Mouse (Mus musculus) limb, embryonic 14.5 days (tissue): ENCODE measurements around the gene Zbtb16. TPM values are rescaled to one million over a fixed set of nuclear protein-coding genes. Genes with fewer than 3 reads are reported as not detected.

Source experiments
- ATAC-seq: fragments of 200-750 bp; cut with Nextera tagmentation; 2 replicates; pipeline ENCODE4 v1.8.0; 2017; ENCODE audit warnings: low read depth, moderate number of reproducible peaks, moderate TSS enrichment; ENCODE audit not compliant: low FRiP score
- DNase-seq: peaks from one replicate; pipeline ENCODE4 v3.0.0-alpha.2; 2015; ENCODE audit warnings: low spot score
- H3K27ac ChIP-seq: fragments of 300-500 bp; sonication (generic); replicated peaks from 2 replicates; pipeline ENCODE4 v1.5.1; 2014; ENCODE audit warnings: low read depth, mild to moderate bottlenecking, low read length, moderate library complexity, mixed read lengths
- H3K27me3 ChIP-seq: fragments of 300-500 bp; sonication (generic); 2 replicates; pipeline ENCODE4 v1.6.1; 2014; ENCODE audit warnings: low read length, mixed read lengths; ENCODE audit not compliant: control insufficient read depth, insufficient read depth
- H3K36me3 ChIP-seq: fragments of 300-500 bp; sonication (generic); 2 replicates; pipeline ENCODE4 v1.6.1; 2014; ENCODE audit warnings: mild to moderate bottlenecking, low read length, moderate library complexity, mixed read lengths; ENCODE audit not compliant: control insufficient read depth, insufficient read depth
- H3K4me1 ChIP-seq: fragments of 300-500 bp; sonication (generic); 2 replicates; pipeline ENCODE4 v1.6.1; 2014; ENCODE audit warnings: antibody characterized with exemption, low read length, mixed read lengths; ENCODE audit not compliant: control insufficient read depth, insufficient read depth
- H3K4me2 ChIP-seq: fragments of 300-500 bp; sonication (generic); replicated peaks from 2 replicates; pipeline ENCODE4 v1.6.1; 2014; ENCODE audit warnings: low read depth, mild to moderate bottlenecking, low read length, moderate library complexity; ENCODE audit not compliant: severe bottlenecking
- H3K4me3 ChIP-seq: fragments of 300-500 bp; sonication (generic); replicated peaks from 2 replicates; pipeline ENCODE4 v1.5.1; 2014; ENCODE audit warnings: low read length
- H3K9ac ChIP-seq: fragments of 300-500 bp; sonication (generic); 2 replicates; pipeline ENCODE4 v1.6.1; 2014; ENCODE audit warnings: mild to moderate bottlenecking, low read depth, low read length, moderate library complexity; ENCODE audit not compliant: severe bottlenecking
- H3K9me3 ChIP-seq: fragments of 300-500 bp; sonication (generic); 2 replicates; pipeline ENCODE4 v1.6.1; 2016; ENCODE audit warnings: low read length; ENCODE audit not compliant: control insufficient read depth
- POLR2A ChIP-seq: fragments of 200-500 bp; IDR thresholded peaks from 2 replicates; pipeline ENCODE4 v1.8.0; 2012; ENCODE audit warnings: inconsistent platforms, mild to moderate bottlenecking, moderate library complexity, borderline replicate concordance; ENCODE audit not compliant: insufficient read depth, insufficient read length; ENCODE audit errors: extremely low read depth
- WGBS: fragments of 180-500 bp; shearing (Covaris S2); extraction: QIAGEN DNeasy Blood & Tissue Kit; methylation state at CpG from one replicate; pipeline ENCODE4 v1.1.7; 2014; 5-methylcytosine and 5-hydroxymethylcytosine counted together
- polyA plus RNA-seq, 2 experiments: library from polyadenylated mRNA; depleted of rRNA in 1 of 2; stranded (reverse) in 1 of 2; unstranded in 1 of 2; fragments of >200 nt; fragmentation: Nextera tagmentation in 1 of 2; extraction: Ambion mirVana in 1 of 2; gene quantifications; 2 replicates each; pipeline versions ENCODE4 v1.2.1 to v1.2.3; 2012 to 2014

Gene Zbtb16
- polyA plus RNA-seq, 2 experiments = 0.91 to 1.9 TPM

DNA sequence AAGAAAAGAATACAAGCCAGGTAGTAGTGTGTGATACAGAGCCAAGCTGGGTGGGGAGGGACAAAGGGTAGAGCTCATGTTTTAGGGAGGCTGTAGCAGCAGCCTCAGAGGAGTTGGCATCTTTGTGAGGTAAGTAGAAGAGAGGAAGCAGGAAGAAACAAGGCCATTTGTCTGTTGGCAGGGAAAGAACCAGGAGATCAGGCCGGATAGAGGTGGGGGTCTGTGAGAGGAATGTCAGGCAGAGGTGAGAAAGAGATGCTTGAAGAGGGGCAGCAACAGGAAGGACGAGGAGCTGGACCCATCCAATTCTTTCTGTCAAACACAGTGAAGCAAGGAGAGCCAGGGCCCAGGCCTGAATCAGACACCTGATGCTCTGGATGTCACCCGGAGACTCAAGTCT, 114.8 kb downstream of the Zbtb16 start:
- Histone ChIP-seq H3K4me1 (no peaks in the 10 kb centered on the region), H3K27ac (no peak overlapping the region), H3K4me2 (no peak overlapping the region), H3K27me3 (no peaks in the 10 kb centered on the region), H3K9me3 (no peaks in the 10 kb centered on the region), H3K4me3 (no peak overlapping the region), H3K36me3 (no peaks in the 10 kb centered on the region), H3K9ac (no peak overlapping the region)
- DNase-seq (no peak), ATAC-seq (no peak)
- WGBS = 63% methylated on average over 3 of the region's 3 CpGs
- no peak for TF ChIP-seq POLR2A

DNA sequence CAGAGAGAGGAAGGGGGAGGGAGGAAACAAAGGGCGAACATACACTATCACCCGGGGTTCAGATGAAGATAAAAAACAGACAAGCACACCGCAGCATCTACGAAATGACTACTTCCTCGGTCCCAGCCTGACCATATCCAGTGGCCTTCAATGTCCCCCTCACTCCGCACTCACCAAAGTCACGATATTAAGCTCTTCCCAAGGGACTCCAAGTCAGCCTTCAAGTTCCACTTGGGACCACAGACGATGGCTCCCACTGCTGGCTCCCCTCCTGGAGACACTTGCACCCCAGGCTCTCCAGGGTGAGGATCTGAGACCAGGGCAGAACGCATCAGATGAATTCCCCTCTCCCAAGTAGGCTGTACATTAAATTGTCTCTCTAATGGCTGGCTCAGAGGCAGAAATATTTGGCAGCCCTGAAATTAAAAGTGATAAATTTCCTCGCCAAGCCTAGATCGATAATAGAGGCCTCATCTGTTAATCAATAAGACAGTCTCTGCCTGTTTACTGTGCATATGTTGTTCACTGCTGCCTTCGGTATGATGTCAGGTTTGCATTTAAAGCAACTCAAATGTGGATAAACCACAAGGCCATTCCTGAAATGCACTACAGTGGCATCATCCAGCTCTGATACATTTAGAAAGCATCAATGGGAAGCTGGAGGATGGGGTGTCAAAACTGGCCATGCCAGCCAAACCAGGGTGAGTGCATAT, 115.6 kb downstream of the Zbtb16 start:
- Histone ChIP-seq H3K27ac (no peak overlapping the region), H3K4me2 (no peak overlapping the region), H3K4me3 (no peak overlapping the region), H3K27me3 (no peaks in the 10 kb centered on the region), H3K4me1 (no peaks in the 10 kb centered on the region), H3K9ac (no peak overlapping the region), H3K36me3 (no peaks in the 10 kb centered on the region), H3K9me3 (no peaks in the 10 kb centered on the region)
- WGBS = 84% methylated on average over 12 of the region's 12 CpGs
- ATAC-seq (no peak), DNase-seq (no peak)
- TF ChIP-seq POLR2A = no peak

- no peaks in the 10 kb centered on the region for H3K36me3 ChIP-seq
- H3K27me3 ChIP-seq = no peaks in the 10 kb centered on the region
- H3K9ac ChIP-seq = no peak overlapping the region
- H3K4me3 ChIP-seq = no peak overlapping the region
- TF ChIP-seq POLR2A = no peak
- no peak for ATAC-seq
- no peaks in the 10 kb centered on the region for H3K9me3 ChIP-seq
- no peak for DNase-seq
- 73% methylated on average over 4 of the region's 4 CpGs for WGBS
- H3K27ac ChIP-seq = no peak overlapping the region
- no peaks in the 10 kb centered on the region for H3K4me1 ChIP-seq
- H3K4me2 ChIP-seq = no peak overlapping the region
Measured at GRCm38 (mm10) chr9:48719619-48720018, 116.4 kb downstream of the Zbtb16 start.

- Histone ChIP-seq H3K9me3 (no peaks in the 10 kb centered on the region), H3K4me2 (no peak overlapping the region), H3K27ac (no peak overlapping the region), H3K4me3 (no peak overlapping the region), H3K36me3 (no peaks in the 10 kb centered on the region), H3K4me1 (no peaks in the 10 kb centered on the region), H3K27me3 (no peaks in the 10 kb centered on the region), H3K9ac (no peak overlapping the region)
- TF ChIP-seq POLR2A = no peak
- ATAC-seq (no peak), DNase-seq (no peak)
- 92% methylated on average over 8 of the region's 8 CpGs for WGBS
Measured at GRCm38 (mm10) chr9:48716549-48716948, 119.5 kb downstream of the Zbtb16 start.

DNA sequence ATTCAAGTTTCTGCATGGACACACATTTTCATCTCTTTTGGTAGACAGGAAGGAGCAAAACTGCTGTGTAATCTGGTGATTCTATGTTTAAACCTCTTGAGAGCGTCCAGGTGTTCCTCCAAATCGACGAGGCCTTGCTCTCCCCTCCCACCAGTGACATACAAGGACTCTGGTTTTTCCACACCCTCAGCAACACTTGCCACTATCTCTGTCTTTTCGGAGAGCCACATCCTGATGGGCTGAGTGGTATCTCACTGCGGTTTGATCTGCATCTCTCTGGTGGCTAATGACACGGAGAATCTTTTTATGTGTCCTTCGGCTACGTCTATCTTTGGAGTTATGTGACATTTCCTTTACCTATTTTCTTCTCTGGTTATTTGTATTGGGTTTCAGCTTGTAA, 121.0 kb downstream of the Zbtb16 start:
- Histone ChIP-seq H3K27ac (no peak overlapping the region), H3K4me1 (0 out of 2 replicates have a peak, but pooled peaks cover 8% of the 10 kb centered on the region), H3K4me2 (no peak overlapping the region), H3K9me3 (no peaks in the 10 kb centered on the region), H3K27me3 (no peaks in the 10 kb centered on the region), H3K4me3 (no peak overlapping the region), H3K36me3 (no peaks in the 10 kb centered on the region), H3K9ac (no peak overlapping the region)
- no peak for TF ChIP-seq POLR2A
- ATAC-seq = no peak
- no peak for DNase-seq
- 89% methylated on average over 8 of the region's 8 CpGs for WGBS

- H3K36me3 ChIP-seq = no peaks in the 10 kb centered on the region
- TF ChIP-seq POLR2A = no peak
- no peak for DNase-seq
- H3K9me3 ChIP-seq = no peaks in the 10 kb centered on the region
- no peak overlapping the region for H3K27ac ChIP-seq
- WGBS = 90% methylated on average over 8 of the region's 8 CpGs
- no peak overlapping the region for H3K4me2 ChIP-seq
- H3K27me3 ChIP-seq = no peaks in the 10 kb centered on the region
- no peak overlapping the region for H3K9ac ChIP-seq
- H3K4me3 ChIP-seq = no peak overlapping the region
- ATAC-seq = no peak
- H3K4me1 ChIP-seq = 0 out of 2 replicates have a peak, but pooled peaks cover 8% of the 10 kb centered on the region
Measured at GRCm38 (mm10) chr9:48713779-48714178, 122.2 kb downstream of the Zbtb16 start.
